ENCODE assay signal across 21 mouse cellular contexts in genomic region chr14:24293631-24294030, GRCm38 (mm10). TPM values are rescaled to one million over a fixed set of nuclear protein-coding genes. Genes with fewer than 3 reads are reported as not detected.
"Had no signal": no experiment of that assay in that cellular context is flagged by ENCODE, and none has a peak within 500 bp of the region (broad histone marks: within the 10 kb centered on the region; RNA-seq: fewer than 3 reads in every experiment).

No protein-coding gene starts in this region.

- DNase-seq: lung, adult 2 months; lung, postnatal 14 days; lung, postnatal 36 days; right cerebral cortex, postnatal 14 days; thymus, adult 2 months; thymus, postnatal 25 days; thymus, postnatal 4 days had no signal

- H3K4me3 ChIP-seq: lung, embryonic 15.5 days; megakaryocyte, embryonic 14.5 days; midbrain, embryonic 13.5 days; midbrain, embryonic 15.5 days; neural tube, embryonic 12.5 days; stomach, embryonic 15.5 days had no signal

- H3K9ac ChIP-seq: lung, embryonic 15.5 days; midbrain, embryonic 13.5 days; midbrain, embryonic 15.5 days; neural tube, embryonic 12.5 days; stomach, embryonic 15.5 days had no signal

- H3K27ac ChIP-seq: lung, embryonic 15.5 days; macrophage; midbrain, embryonic 13.5 days; midbrain, embryonic 15.5 days; neural tube, embryonic 12.5 days; stomach, embryonic 15.5 days; stomach, postnatal 0 days had no signal

- H3K4me2 ChIP-seq: lung, embryonic 15.5 days; midbrain, embryonic 11.5 days; midbrain, embryonic 13.5 days; midbrain, embryonic 15.5 days; neural tube, embryonic 12.5 days; stomach, embryonic 15.5 days had no signal

- H3K4me1 ChIP-seq: lung, embryonic 15.5 days; megakaryocyte, embryonic 14.5 days; midbrain, embryonic 13.5 days; midbrain, embryonic 15.5 days; neural tube, embryonic 12.5 days; stomach, embryonic 15.5 days had no signal

- H3K27me3 ChIP-seq: lung, embryonic 15.5 days; megakaryocyte, embryonic 14.5 days; midbrain, embryonic 13.5 days; midbrain, embryonic 15.5 days; neural tube, embryonic 12.5 days; stomach, embryonic 15.5 days had no signal

- H3K36me3 ChIP-seq: lung, embryonic 15.5 days; midbrain, embryonic 13.5 days; midbrain, embryonic 15.5 days; neural tube, embryonic 12.5 days; stomach, embryonic 15.5 days had no signal

- ATAC-seq: lung, postnatal 0 days; midbrain, embryonic 13.5 days; midbrain, embryonic 15.5 days had no signal

- H3K9me3 ChIP-seq: lung, embryonic 15.5 days; megakaryocyte, embryonic 14.5 days; midbrain, embryonic 13.5 days; midbrain, embryonic 15.5 days; neural tube, embryonic 12.5 days; stomach, embryonic 15.5 days had no signal

RNA-seq across cellular contexts. Expression of gene E330034G19Rik, which starts 0.6 kb away (rescaled TPM):
- polyA plus RNA-seq: liver, embryonic 16.5 days; lung, adult 2 months; lung, embryonic 15.5 days; lung, postnatal 0 days; macrophage; midbrain, embryonic 11.5 days; midbrain, embryonic 13.5 days; midbrain, embryonic 15.5 days; neural tube, embryonic 12.5 days; neural tube, embryonic 14.5 days; spleen, adult 2 months; stomach, embryonic 15.5 days; stomach, postnatal 0 days; thymus, adult 2 months; urinary bladder, adult 2 months had no signal
